Mouse (Mus musculus): ENCODE results near the gene Myo15.
"Not testable (repeated sequence)": the region's sequence is repeated elsewhere in the genome, so short reads cannot be mapped to it uniquely, and the experiment has no call there.

Gene Myo15

GRCm38 (mm10) chr11:60469039-60469438 lies at the start of gene Myo15:
Gene Myo15, plus strand, starts transcription at chr11:60469339.
- no peak for DNase-seq (ENCODE audit: low read depth)

- peak; percentile 56 for DNase-seq (ENCODE audit: low read depth)
Measured at GRCm38 (mm10) chr11:60422046-60422668, 47.0 kb upstream of the Myo15 start.

GRCm38 (mm10) chr11:60423006-60423405 lies 46.1 kb upstream of the Myo15 start:
- DNase-seq (ENCODE audit: low read depth): no peak

GRCm38 (mm10) chr11:60426417-60426816 lies 42.7 kb upstream of the Myo15 start:
- no peak for DNase-seq (ENCODE audit: low read depth)

GRCm38 (mm10) chr11:60427628-60428027 lies 41.5 kb upstream of the Myo15 start:
- no peak for DNase-seq (ENCODE audit: low read depth)

- DNase-seq (ENCODE audit: low read depth): no peak
Measured at GRCm38 (mm10) chr11:60433501-60433900, 35.6 kb upstream of the Myo15 start.

DNA sequence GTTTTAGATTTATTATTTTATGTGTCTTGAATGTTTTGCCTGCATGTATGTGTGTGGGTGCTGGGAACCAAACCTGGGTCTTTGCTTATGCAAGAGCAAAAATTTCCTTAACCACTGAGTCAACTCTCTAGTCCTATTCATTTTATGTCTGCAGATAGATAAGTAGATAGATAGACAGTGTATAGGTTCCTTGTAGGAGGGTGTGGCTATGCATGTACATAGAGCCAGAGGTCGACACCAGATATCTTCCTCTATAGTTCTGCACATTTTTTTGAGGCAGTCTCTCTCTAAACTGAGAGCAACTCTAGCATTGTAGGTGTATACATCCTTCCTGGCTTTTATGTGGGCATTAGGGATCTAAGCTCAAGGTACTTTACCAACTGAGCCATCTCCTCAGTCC lies 34.0 kb upstream of the Myo15 start:
- no peak for DNase-seq (ENCODE audit: low read depth)

GRCm38 (mm10) chr11:60436618-60437017 lies 32.5 kb upstream of the Myo15 start:
- no peak for DNase-seq (ENCODE audit: low read depth)

GRCm38 (mm10) chr11:60439621-60440020 lies 29.5 kb upstream of the Myo15 start:
- not testable (repeated sequence) for DNase-seq (ENCODE audit: low read depth)

DNA sequence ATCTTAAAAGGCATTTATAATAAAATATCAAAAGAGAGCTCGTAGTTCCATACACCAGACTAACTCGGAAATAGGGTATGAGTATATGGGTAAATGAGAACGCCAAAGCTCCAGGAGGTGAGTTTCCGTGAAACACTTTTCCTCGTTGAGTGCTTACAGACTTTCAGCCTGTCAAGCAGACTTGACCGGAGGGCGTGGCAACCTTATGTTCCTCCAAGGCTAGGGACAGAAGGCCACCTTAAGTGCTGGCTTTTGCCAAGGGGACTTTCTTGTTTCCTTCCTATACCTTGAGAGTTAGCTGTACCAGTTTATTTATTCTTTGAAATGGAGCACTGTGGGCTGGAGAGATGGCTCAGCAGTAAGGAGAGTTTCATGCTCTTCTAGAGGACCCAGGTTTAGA lies 29.0 kb upstream of the Myo15 start:
- DNase-seq (ENCODE audit: low read depth): no peak

- DNase-seq (ENCODE audit: low read depth): no peak
Measured at GRCm38 (mm10) chr11:60442896-60443295, 26.2 kb upstream of the Myo15 start.

DNA sequence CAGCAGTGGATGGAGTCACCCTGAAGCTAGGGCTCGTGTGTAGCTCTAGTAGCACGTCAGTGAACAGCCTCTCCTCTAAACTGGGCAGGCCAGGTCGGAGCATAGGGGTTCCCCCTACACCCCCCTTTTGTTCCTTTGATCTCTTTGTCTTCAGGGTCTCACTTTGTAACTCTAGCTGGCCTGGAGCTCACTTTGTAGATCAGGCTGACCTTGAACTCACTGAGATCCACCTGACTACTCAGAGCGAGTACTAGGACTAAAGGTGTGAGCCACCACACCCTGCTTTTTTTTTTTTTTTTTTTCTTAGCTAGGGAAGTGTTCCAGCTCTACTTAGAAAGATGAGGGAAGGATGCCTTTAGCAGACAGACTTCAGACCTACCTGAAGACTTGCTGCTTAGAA lies 25.1 kb upstream of the Myo15 start:
- no peak for DNase-seq (ENCODE audit: low read depth)

DNA sequence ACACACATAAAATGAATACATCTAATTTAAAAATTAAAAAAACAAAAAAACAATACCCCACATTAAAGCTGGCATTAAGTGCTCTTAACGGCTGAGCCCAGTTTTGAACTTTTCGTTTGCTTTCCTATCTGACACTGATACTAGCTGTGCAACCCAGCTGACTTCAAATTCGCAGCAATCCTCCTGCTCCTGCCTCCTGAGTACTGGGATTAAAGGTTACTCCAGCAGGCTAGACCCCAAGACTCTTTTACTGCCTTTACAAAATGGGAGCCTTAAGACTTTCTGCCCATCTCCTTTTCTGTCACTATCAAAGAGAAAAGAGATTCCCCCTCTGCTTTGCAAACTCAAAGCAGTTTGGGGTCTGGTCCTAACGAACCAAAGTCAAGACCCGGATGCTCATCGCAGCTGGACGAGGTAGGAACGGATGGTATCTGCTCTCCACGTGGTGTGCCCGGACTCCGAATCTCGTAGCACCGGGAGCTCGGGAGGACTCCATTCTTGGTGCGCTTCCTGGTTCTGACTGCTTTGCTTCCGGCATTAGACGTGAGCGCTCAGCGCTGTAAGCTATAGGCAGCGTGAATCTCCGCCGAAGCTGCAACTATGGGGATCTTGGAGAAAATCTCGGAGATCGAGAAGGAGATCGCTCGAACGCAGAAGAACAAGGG lies 14.9 kb upstream of the Myo15 start, which contains the start of gene Drg2:
TSS of gene Drg2 (plus strand) at position 512 of the 665 bp plus-strand sequence.
- DNase-seq (ENCODE audit: low read depth): peak; percentile 94

GRCm38 (mm10) chr11:60454745-60455087 lies 14.4 kb upstream of the Myo15 start:
- DNase-seq (ENCODE audit: low read depth): no peak

DNA sequence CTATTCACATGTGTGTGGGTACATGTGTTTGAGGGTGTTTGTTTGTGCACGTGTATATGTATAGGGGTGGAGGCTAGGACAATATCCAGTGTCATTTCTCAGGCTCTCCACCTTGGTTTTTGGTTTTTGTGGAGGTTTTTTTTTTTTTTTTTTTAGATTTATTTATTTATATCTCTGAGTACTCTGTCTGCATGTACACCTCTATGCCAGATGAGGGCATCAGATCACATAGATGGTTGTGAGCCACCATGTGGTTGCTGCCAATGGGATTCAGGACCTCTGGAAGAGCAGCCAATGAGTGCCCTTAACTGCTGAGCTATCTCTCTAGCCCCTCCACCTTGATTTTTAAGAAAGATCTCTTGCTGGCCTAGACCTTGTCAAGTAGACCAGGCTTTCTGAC lies 11.2 kb upstream of the Myo15 start:
- no peak for DNase-seq (ENCODE audit: low read depth)

DNA sequence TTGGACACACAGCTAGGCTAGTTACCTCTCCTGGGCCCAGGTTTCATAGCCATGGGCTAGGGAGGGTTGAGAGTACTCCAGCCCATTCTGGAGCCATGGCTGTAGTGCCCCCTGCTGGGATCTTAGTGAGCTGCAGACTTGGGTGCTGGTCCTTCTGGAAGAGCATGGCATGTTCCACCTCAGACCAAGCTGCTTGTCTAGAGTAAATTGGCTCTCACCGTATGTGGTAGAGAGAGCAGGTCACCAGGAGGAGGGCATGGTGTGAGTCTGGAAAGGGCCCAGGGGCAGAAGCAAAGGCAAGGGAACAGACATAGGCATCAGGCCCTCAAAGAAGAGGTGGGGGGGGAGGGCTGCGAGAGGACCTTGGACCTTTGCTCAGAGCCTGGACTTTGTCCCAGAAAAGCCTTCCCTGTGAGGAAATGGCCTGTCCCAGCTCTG lies 3.2 kb upstream of the Myo15 start:
- DNase-seq (ENCODE audit: low read depth): peak; percentile 54

GRCm38 (mm10) chr11:60470743-60471142 lies 1.6 kb downstream of the Myo15 start:
- DNase-seq (ENCODE audit: low read depth): no peak

DNA sequence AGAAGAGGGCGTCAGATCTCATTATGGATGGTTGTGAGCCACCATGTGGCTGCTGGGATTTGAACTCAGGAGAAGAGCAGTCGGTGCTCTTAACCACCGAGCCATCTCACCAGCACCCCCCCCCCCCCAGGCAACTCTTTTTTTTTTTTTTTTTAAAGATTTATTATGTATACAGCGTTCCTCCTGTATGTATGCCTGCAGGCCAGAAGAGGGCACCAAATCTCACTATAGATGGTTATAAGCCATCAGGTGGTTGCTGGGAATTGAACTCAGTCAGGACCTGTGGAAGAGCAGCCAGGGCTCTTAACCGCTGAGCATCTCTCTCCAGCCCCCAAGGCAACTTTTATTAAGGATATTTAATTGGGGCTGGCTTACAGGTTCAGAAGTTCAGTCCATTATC lies 5.4 kb downstream of the Myo15 start:
- no peak for DNase-seq (ENCODE audit: low read depth)

- DNase-seq (ENCODE audit: low read depth): no peak
Measured at GRCm38 (mm10) chr11:60475668-60476362, 6.7 kb downstream of the Myo15 start.

- DNase-seq (ENCODE audit: low read depth): no peak
Measured at GRCm38 (mm10) chr11:60478121-60478520, 9.0 kb downstream of the Myo15 start.

DNA sequence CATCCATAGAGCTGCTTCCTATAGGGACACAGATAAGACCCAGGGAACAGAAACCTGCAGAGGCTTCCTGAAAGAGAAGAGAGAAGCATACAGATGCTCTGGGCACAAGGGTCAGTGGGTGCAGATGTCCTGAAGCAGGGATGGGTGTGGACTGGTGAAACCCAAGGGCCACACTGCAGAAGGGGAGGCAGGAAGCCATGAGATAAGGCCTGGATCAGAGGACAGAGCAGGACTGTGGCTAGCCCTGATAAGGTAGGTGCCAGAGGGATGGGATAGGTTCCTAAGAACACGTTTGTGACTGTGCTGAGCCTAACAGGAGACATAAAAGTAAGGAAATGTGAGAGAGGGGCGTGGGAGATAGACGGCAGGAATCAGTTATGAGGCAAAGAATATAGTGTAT lies 17.1 kb downstream of the Myo15 start:
- DNase-seq (ENCODE audit: low read depth): no peak

DNA sequence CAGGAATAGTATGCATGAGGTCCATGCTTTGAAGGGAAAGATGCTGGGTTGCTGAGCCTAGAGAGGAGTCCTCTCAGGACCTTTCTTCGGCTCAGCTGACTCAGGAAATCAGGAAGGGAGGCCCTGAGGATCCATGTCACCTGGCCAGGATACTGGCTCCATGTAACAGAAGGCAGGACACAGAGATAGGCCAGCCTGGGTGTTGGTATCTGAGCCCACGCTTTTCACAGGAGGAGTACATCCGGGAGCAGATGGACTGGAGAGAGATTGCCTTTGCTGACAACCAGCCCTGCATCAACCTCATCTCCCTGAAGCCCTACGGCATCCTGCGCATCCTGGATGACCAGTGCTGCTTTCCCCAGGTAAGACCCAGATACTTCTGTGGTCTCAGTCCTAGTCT lies 23.6 kb downstream of the Myo15 start:
- DNase-seq (ENCODE audit: low read depth): no peak

- no peak for DNase-seq (ENCODE audit: low read depth)
Measured at GRCm38 (mm10) chr11:60495692-60496091, 26.6 kb downstream of the Myo15 start.
